ENCODE assay signal across 9 mouse cellular contexts in the genomic region with DNA sequence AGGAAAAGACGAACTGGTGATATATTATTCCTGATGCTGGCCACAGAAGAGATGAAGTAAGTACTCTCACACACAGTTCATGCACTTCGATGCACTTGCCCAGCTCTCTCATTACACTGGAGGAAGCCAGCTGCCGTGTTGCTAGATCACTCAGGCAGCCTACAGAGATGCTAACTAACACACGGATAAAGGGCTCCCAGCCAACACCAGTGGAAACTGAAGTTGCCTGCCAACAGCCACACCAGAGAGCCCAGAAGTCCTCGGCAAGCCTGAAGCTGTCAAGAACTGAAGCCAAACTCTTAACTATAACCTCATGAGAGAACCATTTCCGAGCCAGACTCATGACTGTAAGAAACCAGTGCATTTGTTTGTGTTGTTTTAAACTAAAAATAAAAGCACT. TPM values are rescaled to one million over a fixed set of nuclear protein-coding genes. Genes with fewer than 3 reads are reported as not detected.
DNase-seq lines count a peak whose midpoint lies in the region; ATAC-seq and TF ChIP-seq lines count a peak whose summit lies in the region.
"Had no signal": no experiment of that assay in that cellular context is flagged by ENCODE, and none has a peak within 500 bp of the region (broad histone marks: within the 10 kb centered on the region; RNA-seq: fewer than 3 reads in every experiment).

No protein-coding gene starts in this region.

- H3K9ac ChIP-seq in neural tube, embryonic 14.5 days (replicated peaks; ENCODE audit: low read depth, low read length): no peak overlapping the region
- no peak overlapping the region for H3K9ac ChIP-seq in embryonic facial prominence, embryonic 14.5 days (ENCODE audit: low read depth, low read length)
- H3K9ac ChIP-seq in heart, postnatal 0 days (replicated peaks; ENCODE audit: low read depth, low read length): no peak overlapping the region
- H3K9ac ChIP-seq: limb, embryonic 12.5 days had no signal

- no peak for DNase-seq in neural tube, embryonic 10.5 days (ENCODE audit: extremely low spot score, low spot score)
- DNase-seq in embryonic facial prominence, embryonic 14.5 days (ENCODE audit: low spot score): peak; percentile 95
- peak; percentile 92 for DNase-seq in heart, postnatal 0 days (ENCODE audit: low spot score)
- peak; percentile 28 to 78 for DNase-seq in left cerebral cortex, adult 8-10 months (ENCODE audit: low spot score in 2 of 2)
- DNase-seq in right cerebral cortex, adult 2 months (ENCODE audit: low spot score in 2 of 2): peak; percentile 73 to 78
- DNase-seq in c-Kit-positive CD71-positive TER-119-positive erythroid progenitor cells, embryonic 14.5 days (ENCODE audit: low spot score): no peak

- WGBS in neural tube, embryonic 14.5 days: 50% methylated on average over 6 of the region's 6 CpGs
- WGBS in embryonic facial prominence, embryonic 14.5 days: 30% methylated on average over 6 of the region's 6 CpGs
- WGBS in heart, postnatal 0 days: 16% methylated on average over 6 of the region's 6 CpGs

- no peaks in the 10 kb centered on the region for H3K9me3 ChIP-seq in neural tube, embryonic 14.5 days (ENCODE audit: control insufficient read depth, low read length)
- H3K9me3 ChIP-seq in embryonic facial prominence, embryonic 14.5 days (ENCODE audit: control insufficient read depth, low read length): no peaks in the 10 kb centered on the region
- H3K9me3 ChIP-seq in heart, postnatal 0 days (replicated peaks; ENCODE audit: control insufficient read depth, low read length): no peaks in the 10 kb centered on the region
- H3K9me3 ChIP-seq: limb, embryonic 12.5 days had no signal

- TF ChIP-seq CTCF in heart, postnatal 0 days (IDR thresholded peaks at IDR 0.05; ENCODE audit: low read depth): no peak

- H3K27me3 ChIP-seq in neural tube, embryonic 14.5 days (ENCODE audit: control insufficient read depth, insufficient read depth, low read length): no peaks in the 10 kb centered on the region
- no peaks in the 10 kb centered on the region for H3K27me3 ChIP-seq in embryonic facial prominence, embryonic 14.5 days (replicated peaks; ENCODE audit: control insufficient read depth, insufficient read depth, low read length)
- H3K27me3 ChIP-seq in heart, postnatal 0 days (ENCODE audit: control insufficient read depth, insufficient read depth, low read length): no peaks in the 10 kb centered on the region
- H3K27me3 ChIP-seq: limb, embryonic 12.5 days had no signal

- H3K4me3 ChIP-seq in neural tube, embryonic 14.5 days (ENCODE audit: low read depth, low read length): no peak overlapping the region
- no peak overlapping the region for H3K4me3 ChIP-seq in embryonic facial prominence, embryonic 14.5 days (ENCODE audit: low read depth, low read length)
- H3K4me3 ChIP-seq in heart, postnatal 0 days (ENCODE audit: low read depth, low read length): no peak overlapping the region
- H3K4me3 ChIP-seq: limb, embryonic 12.5 days had no signal

- TF ChIP-seq EP300 in heart, postnatal 0 days (IDR thresholded peaks at IDR 0.05; ENCODE audit: low read depth): no peak

- H3K36me3 ChIP-seq in neural tube, embryonic 14.5 days (ENCODE audit: control insufficient read depth, insufficient read depth, low read length): no peaks in the 10 kb centered on the region
- no peaks in the 10 kb centered on the region for H3K36me3 ChIP-seq in embryonic facial prominence, embryonic 14.5 days (ENCODE audit: control insufficient read depth, insufficient read depth, low read length)
- no peaks in the 10 kb centered on the region for H3K36me3 ChIP-seq in heart, postnatal 0 days (replicated peaks; ENCODE audit: control insufficient read depth, insufficient read depth, low read length)
- H3K36me3 ChIP-seq: limb, embryonic 12.5 days had no signal

- H3K27ac ChIP-seq in neural tube, embryonic 14.5 days (ENCODE audit: low read depth, low read length): no peak overlapping the region
- H3K27ac ChIP-seq in embryonic facial prominence, embryonic 14.5 days (replicated peaks; ENCODE audit: low read depth, low read length): peak overlapping the region; percentile 33; the same call in 1 of the 2 replicates
- H3K27ac ChIP-seq in heart, postnatal 0 days (ENCODE audit: low read depth): 0 out of 2 replicates have a peak overlapping the region, but pooled peaks have one; percentile 38
- H3K27ac ChIP-seq: limb, embryonic 12.5 days had no signal

- peak; percentile 65; the same call in 1 of the 2 replicates for ATAC-seq in neural tube, embryonic 14.5 days (ENCODE audit: low read depth)
- ATAC-seq in embryonic facial prominence, embryonic 14.5 days (ENCODE audit: low read depth): peak; percentile 95
- ATAC-seq in heart, postnatal 0 days (ENCODE audit: insufficient read depth, low read depth): peak; percentile 88
- no peak for ATAC-seq in megakaryocyte-erythroid progenitor cell, adult 5-6 weeks (replicated peaks; ENCODE audit: low FRiP score, low TSS enrichment, poor library complexity, severe bottlenecking)

- no peaks in the 10 kb centered on the region for H3K4me1 ChIP-seq in neural tube, embryonic 14.5 days (ENCODE audit: control insufficient read depth, insufficient read depth, low read length)
- H3K4me1 ChIP-seq in embryonic facial prominence, embryonic 14.5 days (ENCODE audit: control insufficient read depth, insufficient read depth, low read length): peaks cover 15% of the 10 kb centered on the region
- H3K4me1 ChIP-seq in heart, postnatal 0 days (ENCODE audit: control insufficient read depth, insufficient read depth): peaks cover 5% of the 10 kb centered on the region; the same call in 1 of the 2 replicates
- H3K4me1 ChIP-seq: limb, embryonic 12.5 days had no signal

- H3K4me2 ChIP-seq in neural tube, embryonic 14.5 days (ENCODE audit: low read depth, low read length): no peak overlapping the region
- H3K4me2 ChIP-seq in embryonic facial prominence, embryonic 14.5 days (ENCODE audit: low read depth, low read length): no peak overlapping the region
- no peak overlapping the region for H3K4me2 ChIP-seq in heart, postnatal 0 days (ENCODE audit: low read depth, low read length)
- H3K4me2 ChIP-seq: limb, embryonic 12.5 days had no signal

RNA-seq across cellular contexts. Expression of a gene that starts 26.7 kb away (rescaled TPM):
- 7.9 and 10.9 TPM in 2 replicates for polyA plus RNA-seq in neural tube, embryonic 14.5 days (2014; fragmentation: Nextera tagmentation; extraction: Ambion mirVana)
- 4.6 and 5.5 TPM in 2 replicates for polyA plus RNA-seq in embryonic facial prominence, embryonic 14.5 days (2014; fragmentation: Nextera tagmentation; extraction: Ambion mirVana)
- total RNA-seq in heart, postnatal 0 days (2014; rRNA removed; ENCODE audit: low replicate concordance): 2.9 and 4.3 TPM in 2 replicates
- 3.0 and 4.1 TPM in 2 replicates for polyA plus RNA-seq in heart, postnatal 0 days (2015; fragmentation: Nextera tagmentation; extraction: Ambion mirVana)
- 10 to 100 TPM; 52.4 to 61.8 (median 54.5) TPM for total RNA-seq in left cerebral cortex, adult 8-10 months (2022)
- total RNA-seq in megakaryocyte-erythroid progenitor cell, adult 5-6 weeks (2014; fragmentation: Nextera tagmentation): 7.9 and 11.5 TPM in 2 replicates
- 8.5 and 20.1 TPM in 2 replicates for total RNA-seq in megakaryocyte-erythroid progenitor cell, adult 5-6 weeks (2017)

Comparison
In these comparisons a context has a peak if more than half of its experiments do, and no peak if none do; other contexts are left out.
1. DNase-seq: peak in embryonic facial prominence, embryonic 14.5 days (single experiment), heart, postnatal 0 days (single experiment), left cerebral cortex, adult 8-10 months (2 of 2) and right cerebral cortex, adult 2 months (2 of 2); none in neural tube, embryonic 10.5 days (single experiment) and c-Kit-positive CD71-positive TER-119-positive erythroid progenitor cells, embryonic 14.5 days (single experiment).